Mouse (Mus musculus): ENCODE measurements around the gene Ocm. TPM values are rescaled to one million over a fixed set of nuclear protein-coding genes. Genes with fewer than 3 reads are reported as not detected.
"Not testable (repeated sequence)": the region's sequence is repeated elsewhere in the genome, so short reads cannot be mapped to it uniquely, and the experiment has no call there.

Ocm gene
- total RNA-seq (2021), result not detected
- long read RNA-seq, experiment 1, result 0 reads
- long read RNA-seq, experiment 2, result 0 reads

DNA sequence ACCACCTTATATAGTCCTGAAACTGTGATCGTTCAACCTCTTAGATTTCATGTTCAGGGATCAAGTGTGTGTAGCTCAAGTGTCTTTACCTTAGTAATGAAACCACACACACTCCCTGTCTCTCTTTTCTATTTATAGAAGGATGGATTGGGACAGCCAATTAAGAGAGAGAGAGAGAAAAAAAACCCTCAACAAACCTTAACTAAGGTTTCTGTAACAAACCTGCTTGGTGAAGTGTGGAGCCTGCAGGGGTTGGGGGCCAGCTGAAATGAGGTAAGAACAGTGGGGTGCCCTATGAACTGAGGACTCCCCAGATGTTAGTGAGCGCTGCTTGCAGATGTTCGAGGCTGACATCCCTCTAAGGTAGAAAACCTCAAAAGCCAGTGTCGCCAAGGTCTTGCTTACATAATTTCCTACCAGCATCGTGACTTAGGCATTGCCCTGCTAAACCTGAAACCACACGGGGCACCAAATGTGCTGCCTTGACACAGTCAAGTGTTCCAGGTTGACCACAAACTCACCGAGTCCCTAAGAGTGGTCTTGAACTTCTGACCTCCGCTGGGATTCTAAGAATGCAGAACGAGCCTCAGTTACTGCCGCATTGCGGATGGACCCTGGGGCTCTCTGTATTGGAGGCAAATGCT lies at the start of gene Ocm:
Ocm (minus strand) TSS at position 51 of the 644 bp plus-strand sequence.
- DNase-seq (ENCODE audit: low spot score in 2 of 2), result no peak

DNA sequence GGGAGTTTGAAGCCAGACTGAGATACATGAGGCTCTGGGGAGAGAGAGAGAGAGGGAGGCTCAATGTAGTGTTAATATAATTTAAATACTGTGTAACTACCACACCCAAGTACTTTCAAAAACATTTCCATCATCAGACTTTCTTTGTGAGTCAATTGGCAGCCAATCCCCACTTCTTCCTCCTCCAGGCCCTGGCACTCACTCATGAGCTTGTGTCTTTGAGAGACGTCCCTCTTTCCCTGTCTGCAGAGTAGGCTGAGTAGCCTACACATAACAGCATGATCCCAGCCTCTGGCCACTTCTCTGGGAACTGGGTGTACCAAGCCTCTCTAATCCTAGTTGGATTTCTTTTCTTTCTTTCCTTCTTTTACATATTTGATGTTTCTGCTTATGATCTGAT lies 44.8 kb upstream of the Ocm start:
- no peak for DNase-seq (ENCODE audit: low spot score in 2 of 2)

DNA sequence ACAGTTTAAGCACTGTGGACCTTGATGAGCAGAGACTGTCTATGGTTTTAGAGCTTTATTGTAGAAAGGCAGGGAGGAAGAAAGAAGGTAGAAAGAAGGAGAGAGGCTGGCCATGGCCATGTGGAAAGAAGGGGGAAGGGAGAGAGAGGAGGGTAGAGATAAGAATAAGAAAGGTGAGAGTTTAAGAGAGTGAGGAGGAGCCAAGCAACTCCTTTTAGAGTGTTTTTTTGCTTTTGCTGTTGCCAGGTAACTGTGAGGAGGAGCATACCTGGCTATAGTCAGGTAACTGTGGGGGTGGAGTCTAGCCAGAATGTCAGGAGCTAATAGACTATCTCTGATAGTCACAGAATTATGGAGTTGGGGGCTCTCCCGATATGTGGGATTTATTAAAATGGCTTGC lies 43.6 kb upstream of the Ocm start:
- DNase-seq (ENCODE audit: low spot score in 2 of 2), result no peak

DNA sequence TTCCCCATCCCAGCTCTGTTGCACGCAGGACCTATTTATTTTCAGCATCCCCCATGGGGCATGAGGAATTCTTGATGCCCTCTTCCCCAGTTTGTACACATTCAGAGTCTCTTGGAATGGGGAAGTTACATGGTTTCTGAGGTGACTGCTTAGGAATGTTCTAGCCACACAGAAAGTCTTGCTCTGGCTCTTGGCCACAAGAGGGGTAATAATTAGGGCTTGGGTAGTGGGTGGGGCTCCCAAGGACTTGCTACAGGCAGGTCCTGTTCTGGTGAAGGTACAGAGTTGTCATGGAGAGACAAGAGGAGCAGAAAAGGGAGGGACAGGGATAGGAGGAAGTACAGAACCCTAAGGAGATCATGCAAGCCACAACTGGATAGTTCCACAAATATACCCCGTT lies 39.6 kb upstream of the Ocm start:
- DNase-seq (ENCODE audit: low spot score in 2 of 2), result no peak

DNA sequence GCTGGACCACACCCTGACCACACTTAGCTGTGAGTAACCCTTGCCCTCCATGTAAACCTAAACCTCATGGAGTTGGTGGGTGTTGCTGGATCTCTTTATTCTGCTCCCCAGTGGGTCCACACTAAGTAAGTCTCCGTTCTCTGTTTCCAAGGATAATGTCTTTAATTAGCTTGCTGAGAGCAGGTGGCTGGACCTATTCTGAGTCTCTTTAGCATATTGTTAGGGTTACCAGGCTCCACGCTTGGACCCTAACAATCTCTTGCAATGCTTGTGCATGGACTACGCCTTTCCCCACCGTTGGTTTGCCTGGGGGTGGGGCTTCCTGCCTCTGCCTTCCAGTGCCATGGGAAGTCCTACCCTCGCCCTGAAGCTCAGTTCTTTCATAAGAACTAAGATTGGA lies 37.6 kb upstream of the Ocm start:
- no peak for DNase-seq (ENCODE audit: low spot score in 2 of 2)

DNA sequence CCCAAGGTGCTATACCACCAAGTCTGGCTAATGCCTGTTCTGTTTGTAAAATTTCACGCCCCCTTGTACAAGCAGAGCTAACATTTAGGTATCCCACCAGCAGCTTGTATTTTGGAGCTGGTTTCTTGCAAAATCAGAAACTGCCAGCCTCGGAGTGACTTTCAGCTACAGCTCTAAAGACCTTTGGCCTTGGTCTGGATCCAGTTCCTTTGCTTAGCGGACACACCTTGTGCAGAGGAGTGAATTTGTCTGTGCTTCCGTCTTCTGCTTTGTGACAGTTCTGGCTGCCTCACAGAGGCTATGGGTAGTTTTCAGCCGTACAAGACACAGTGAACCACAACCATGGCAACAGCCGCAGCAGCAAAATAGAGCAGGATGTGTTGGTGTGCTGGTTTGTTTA lies 27.9 kb upstream of the Ocm start:
- no peak for DNase-seq (ENCODE audit: low spot score in 2 of 2)

DNA sequence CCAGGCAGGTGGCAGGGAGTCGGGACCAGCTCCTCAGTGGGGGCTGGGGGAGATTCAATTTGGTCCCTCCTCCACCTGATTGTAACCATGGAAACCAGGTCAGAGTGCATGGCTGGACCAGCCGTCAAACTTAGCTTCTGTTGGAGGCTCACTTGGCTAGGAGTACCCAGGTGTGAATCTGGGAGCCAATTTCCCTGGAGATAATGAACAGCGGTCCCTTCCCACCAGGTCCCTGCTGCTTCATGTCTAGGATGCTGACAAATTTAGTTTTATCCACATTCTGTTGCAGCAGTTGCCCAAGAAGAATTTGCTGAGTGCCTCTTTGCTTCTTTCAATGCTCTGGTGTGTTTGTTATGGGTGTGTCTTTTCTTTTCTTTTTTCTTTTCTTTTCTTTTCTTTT lies 27.0 kb upstream of the Ocm start:
- DNase-seq (ENCODE audit: low spot score in 2 of 2), result no peak

DNA sequence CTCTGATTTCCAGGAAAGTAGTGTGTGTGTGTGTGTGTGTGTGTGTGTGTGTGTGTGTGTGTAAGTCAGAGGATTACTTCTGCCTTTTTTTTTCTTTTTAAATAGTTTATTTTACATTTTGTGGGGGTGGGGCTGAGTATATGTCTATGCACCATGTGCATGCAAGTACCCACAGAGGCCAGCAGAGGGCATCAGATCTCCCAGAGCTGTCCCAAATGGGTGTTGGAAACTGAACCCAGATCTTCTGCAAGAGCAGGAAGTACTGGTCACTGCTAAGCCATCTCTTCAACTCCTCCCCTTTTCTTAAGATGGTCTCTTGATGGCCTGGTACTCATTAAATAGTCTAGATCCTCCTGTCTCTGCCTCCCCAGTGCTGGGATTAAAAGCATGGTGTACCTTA lies 24.8 kb upstream of the Ocm start:
- no peak for DNase-seq (ENCODE audit: low spot score in 2 of 2)

DNA sequence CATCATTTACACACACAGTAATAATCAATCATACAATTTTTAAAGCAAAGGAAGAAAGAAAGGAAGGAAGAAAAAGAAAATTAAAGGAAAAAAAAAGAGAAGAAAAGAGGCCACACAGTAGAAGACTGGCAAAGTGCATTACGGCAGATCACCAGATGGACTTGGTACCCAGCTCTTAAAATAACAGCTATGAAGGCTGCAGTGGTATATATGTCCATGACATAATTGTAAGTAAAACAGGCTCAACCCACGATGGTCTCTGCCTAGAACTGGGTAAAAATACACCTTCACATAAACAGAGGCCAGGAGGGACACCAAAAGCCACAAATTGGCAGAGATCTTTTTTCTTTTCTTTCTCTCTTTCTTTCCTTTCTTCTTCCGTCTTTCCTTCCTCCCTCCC lies 23.4 kb upstream of the Ocm start:
- no peak for DNase-seq (ENCODE audit: low spot score in 2 of 2)

DNA sequence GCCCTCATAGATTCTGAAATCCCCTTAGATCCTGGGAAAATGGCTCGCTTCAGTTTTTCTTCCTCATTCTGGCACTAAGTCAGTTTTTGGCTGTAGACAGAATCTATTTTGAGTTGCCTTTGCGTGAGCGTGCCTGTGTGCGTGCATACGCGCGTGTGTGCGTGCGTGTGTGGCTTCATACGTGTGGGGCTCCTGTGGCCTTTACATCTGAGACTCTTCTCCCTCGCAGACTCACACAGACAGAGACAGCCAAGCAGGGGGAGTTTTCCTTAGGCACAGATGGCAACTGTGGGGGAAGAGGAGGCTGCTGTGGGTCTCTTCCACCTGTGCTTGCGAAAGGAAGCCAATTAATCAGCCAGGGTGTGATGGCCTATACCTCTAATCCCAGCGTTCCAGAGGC lies 20.9 kb upstream of the Ocm start:
- no peak for DNase-seq (ENCODE audit: low spot score in 2 of 2)

DNA sequence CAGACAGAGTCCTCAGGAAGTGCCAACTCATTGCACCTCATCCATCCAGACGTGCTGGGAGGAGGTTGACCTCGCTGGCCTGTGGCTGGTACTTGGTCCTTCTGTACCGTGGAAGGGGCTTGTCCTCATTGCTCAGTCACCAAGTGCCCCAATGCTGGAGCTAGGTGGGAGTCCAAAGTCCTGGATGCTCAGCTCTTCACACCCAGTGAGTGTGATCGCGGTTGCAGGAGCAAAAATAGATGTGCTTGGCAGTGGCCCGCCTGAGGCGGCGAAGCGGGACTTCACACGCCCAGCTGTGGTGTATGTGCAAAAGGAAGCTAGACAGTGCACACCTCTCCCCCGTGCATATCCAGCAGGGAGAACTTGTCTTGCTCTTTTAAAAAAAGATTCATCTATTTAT lies 16.7 kb upstream of the Ocm start:
- no peak for DNase-seq (ENCODE audit: low spot score in 2 of 2)

DNA sequence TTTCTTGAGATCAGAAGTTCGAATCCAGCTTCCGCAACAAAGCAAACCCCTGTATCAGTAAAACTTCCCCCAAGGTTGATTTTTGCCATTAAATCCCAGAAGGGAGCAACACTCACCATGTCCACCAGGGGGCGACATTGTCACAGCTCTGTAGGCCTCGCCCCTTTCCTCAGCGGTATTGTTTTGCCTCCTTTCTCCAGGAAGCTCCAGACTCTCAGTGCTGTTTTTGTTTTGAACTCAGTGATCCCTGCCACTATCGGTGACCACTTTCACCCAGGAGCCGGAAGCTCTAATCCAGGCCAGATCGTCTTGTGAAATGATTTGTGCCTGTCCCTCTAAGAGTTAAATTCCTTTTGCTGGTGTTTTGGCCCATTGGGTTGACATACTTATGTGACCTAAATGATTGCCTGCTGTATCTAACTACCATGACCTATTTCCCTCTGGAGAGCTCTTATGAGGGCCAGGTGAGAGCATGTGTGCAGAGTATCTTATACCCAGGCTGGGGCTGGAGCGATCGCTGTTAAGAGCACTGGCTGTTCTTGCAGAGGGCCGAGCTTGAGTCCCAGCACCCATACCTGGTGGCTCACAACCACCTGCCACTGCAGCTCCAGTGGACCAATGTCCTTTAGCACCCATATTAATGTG lies 14.4 kb upstream of the Ocm start:
- DNase-seq (ENCODE audit: low spot score in 2 of 2), result peak; percentile 47 to 64

DNA sequence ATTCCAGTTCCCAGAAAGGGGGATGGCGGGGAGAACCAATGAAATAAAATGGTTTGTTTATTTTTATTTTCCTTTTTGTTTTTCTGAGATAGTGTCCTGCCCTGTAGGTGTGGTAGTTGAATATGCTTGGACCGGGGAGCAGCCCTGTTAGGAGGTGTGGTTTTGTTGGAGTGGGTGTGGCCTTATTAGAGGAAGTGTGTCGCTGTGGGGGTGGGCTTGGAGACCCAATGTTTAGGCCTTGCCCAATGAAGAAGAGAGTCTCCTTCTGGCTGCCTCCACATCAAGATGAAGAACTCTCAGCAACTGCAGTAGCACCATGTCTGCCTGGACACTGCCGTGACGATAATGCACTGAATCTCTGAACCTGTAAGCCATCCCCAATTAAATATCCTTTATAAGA lies 13.4 kb upstream of the Ocm start:
- no peak for DNase-seq (ENCODE audit: low spot score in 2 of 2)

DNA sequence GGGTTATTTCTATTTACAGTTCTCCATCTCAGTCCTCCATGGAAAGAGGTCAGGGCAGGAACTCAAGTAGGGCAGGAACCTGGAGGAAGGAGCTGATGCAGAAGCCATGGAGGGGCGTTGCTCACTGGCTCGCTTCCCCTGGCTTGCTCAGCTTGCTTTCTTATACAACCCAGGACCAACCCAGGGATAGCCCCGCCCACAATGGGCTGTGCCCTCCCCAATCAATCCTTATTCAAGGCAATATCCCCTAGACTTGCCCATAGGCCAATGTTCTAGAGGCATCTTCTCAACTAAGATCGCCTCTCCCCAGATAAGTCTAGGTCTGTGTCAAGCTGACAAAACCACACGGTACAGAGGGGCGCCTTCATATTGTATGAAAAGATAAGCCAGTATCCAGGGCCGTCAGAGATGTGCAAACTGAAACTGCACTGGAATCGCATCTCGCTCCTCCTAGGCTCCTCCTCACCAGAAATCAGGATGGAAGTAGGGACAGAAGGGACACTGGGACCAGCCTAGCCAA lies 12.7 kb upstream of the Ocm start:
- DNase-seq (ENCODE audit: low spot score in 2 of 2), result no peak

DNA sequence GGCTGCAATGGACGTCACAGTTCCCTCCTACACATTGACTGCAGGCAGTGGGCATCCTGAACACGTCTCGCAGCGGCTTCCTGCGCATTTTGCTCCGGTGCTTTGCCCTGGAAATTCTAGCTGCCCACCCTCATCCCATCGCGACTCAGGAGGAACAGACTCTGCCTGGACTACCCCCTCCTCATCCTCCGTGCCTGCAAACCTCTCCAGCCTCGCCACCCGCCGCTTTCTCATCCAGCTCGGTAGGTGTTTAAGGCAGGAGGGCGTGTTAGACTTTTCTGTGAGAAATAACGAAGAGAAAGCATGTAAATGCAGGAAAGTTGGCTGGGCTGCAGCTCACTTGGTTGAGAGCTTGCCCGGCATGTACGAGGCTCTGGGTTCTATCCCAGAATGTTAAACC lies 10.5 kb upstream of the Ocm start:
- DNase-seq (ENCODE audit: low spot score in 2 of 2), result no peak

DNA sequence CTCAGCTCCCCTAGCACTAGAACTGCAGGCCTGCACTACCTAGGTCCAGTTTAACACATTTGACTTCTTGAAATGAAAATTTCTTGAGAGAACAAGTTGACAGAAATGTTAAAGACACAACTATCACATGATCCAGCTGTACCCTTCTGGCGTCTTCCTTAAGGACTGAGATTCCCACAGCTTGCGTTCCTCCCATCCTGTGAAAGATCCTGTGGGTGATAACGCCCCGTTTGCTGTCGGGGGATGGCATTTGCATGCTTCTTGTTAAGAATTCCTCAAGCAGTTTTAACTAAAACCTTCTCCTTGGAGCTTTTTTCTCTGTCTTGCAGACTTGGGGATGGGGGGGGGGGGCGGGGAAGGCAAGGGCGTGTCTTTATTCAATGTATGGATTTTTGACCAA lies 8.1 kb upstream of the Ocm start:
- DNase-seq (ENCODE audit: low spot score in 2 of 2), result no peak

DNA sequence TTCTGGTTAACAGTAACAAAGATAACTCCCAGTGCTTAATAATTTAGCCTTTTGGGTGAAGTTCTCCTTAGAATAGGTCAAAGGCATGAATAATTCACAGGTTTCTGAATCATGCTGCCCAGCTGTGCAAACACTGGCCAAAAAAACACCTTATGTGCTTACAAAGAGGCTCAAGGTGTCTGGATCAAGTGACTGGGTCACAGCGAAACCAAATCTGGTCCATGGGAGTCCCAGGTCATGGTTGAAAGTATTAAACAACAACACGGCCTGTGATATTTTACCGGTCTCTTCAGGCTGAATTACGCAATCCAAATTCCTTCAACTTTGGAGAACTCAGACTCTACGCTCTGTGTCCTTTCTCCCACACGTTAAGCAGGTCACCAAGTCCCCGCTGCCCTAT lies 6.0 kb upstream of the Ocm start:
- DNase-seq (ENCODE audit: low spot score in 2 of 2), result no peak

DNA sequence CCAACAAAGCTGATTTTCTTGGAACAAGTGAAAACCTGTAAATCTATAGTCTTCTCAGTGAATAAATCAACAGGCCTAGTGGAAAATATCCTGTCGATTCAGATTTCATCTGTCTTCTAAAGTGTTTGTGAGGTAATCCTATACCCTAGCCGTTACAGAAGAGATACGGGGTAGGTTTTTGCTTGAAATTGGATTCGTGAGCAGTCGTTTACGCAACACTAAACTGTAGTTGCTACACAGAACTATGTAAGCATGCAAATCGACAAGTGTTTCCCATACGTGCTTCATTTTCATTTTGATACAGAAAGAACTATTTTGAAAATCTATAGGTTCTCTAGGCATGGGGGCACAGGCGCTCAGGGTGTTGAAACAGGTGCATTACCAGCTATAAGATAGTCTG lies 10.6 kb downstream of the Ocm start:
- no peak for DNase-seq (ENCODE audit: low spot score in 2 of 2)

DNA sequence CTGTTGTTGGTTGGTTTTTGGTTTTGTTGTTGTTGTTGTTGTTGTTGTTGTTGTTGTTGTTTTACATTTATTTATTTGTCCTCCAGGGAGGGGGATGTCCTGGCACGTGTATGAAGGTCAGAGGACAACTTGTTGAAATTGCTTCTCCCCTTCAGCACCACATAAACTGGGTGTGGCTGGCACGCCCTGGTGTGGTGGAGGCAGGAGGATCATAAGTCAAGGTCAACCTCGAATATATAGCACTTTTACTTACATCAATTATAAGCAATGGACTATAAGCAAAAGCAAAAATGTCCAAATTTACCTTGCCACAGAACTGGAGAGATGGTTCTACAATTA lies 11.2 kb downstream of the Ocm start:
- no peak for DNase-seq (ENCODE audit: low spot score in 2 of 2)

DNA sequence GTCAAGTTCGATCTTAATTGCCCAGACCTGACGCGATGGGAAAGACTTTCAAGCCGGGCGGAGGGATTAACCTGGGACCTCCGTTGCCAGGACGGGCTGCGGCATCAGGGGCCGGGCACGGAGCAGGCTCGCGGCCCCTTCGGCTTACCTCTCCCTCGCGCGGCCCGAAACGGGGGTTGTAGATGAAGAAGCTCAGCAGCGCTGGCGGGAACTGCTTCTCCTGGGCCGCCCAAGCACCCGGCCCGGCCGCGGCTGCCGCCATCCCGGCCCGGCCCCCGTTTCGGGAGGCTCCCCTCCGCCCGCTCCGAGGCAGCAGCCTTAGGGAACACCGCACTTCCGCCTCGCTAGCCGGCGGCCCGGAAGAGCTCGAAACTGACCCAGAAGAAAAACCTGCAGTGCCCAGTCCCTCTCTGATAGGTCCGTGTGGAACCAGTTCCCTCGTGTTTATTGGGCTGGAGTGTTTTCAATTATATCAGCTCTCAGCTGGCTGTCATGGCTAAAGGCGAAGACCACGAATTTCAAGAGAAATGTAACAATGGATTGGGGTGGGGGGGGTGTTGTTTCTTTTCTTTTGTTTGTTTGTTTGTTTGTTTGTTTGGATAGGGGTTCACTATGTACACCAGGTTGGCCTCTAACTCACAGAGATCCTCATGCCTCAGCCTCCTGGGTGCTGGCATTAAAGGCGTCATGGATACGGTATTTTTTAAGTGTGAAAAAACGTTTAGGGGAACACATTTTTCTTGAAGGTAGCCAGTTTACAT lies 11.7 kb downstream of the Ocm start, which contains the start of gene Ccz1:
Ccz1 (minus strand) TSS at position 327 of the 761 bp plus-strand sequence.
- peak; percentile 39 to 60 for DNase-seq (ENCODE audit: low spot score in 2 of 2)

DNA sequence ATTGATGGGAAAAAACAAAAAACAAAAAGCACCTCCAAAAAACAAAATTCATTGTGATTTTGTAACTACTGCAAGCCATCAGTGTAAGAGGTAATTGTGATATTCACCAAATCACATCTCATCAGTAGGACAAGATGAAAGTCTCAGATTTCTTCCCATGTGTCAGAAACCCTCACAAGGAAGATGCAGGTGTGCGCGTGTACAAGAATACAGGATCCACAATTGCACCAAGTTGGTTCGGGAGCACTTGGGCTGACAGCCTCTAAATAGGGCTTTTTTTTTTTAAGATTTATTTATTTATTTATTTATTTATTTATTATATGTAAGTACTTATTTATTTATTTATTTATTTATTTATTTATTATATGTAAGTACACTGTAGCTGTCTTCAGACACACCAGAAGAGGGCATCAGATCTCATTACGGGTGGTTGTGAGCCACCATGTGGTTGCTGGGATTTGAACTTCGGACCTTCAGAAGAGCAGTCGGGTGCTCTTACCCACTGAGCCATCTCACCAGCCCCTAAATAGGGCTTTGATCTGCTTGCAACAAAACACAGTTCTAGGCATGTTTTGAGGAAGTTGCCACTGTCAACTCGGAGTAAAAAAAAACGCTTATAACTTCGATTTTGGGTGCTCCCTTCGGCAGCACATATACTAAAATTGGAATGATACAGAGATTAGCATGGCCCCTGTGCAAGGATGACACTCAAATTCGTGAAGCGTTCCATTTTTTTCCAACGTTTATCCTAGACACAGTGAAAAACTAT lies 12.9 kb downstream of the Ocm start:
- not testable (repeated sequence) for DNase-seq (ENCODE audit: low spot score in 2 of 2)

All from adrenal gland, postnatal 4 days (tissue).